Mouse (Mus musculus): ENCODE results near the gene Ndufa6. TPM values are rescaled to one million over a fixed set of nuclear protein-coding genes. Genes with fewer than 3 reads are reported as not detected.
"Not testable (repeated sequence)": the region's sequence is repeated elsewhere in the genome, so short reads cannot be mapped to it uniquely, and the experiment has no call there.

Ndufa6 gene
- total and polyA plus RNA-seq, 3 experiments: 124 to 344 (median 331) TPM

- Histone ChIP-seq H3K9me3 (replicated peaks) (no peaks in the 10 kb centered on the region), H3K4me1 (ENCODE audit: insufficient read depth, low read depth, low read length) (no peaks in the 10 kb centered on the region), H3K4me3 (ENCODE audit: low read depth, low read length) (no peak overlapping the region), H3K27me3 (ENCODE audit: insufficient read depth, low read length) (peaks cover 67% of the 10 kb centered on the region), H3K36me3 (replicated peaks) (no peaks in the 10 kb centered on the region)
- DNase-seq (ENCODE audit: low spot score) (no peak), ATAC-seq (ENCODE audit: extremely low read depth, insufficient number of reproducible peaks, low FRiP score, poor library complexity, severe bottlenecking) (no peak)
- TF ChIP-seq GATA1 (IDR thresholded peaks at IDR 0.05; ENCODE audit: borderline replicate concordance, low read length) (no peak), CTCF (IDR thresholded peaks at IDR 0.05; ENCODE audit: low read depth, low read length) (no peak), TAL1 (conservative IDR thresholded peaks at IDR 0.05; ENCODE audit: low read depth, low read length) (no peak), GATA2 (IDR thresholded peaks at IDR 0.05; ENCODE audit: borderline replicate concordance, low read depth, low read length) (no peak), POLR2AphosphoS5 (IDR thresholded peaks at IDR 0.05; ENCODE audit: insufficient replicate concordance, low read depth, low read length) (no peak)
Observed at GRCm38 (mm10) chr15:82372446-82372845, 18.3 kb upstream of the Ndufa6 start.

GRCm38 (mm10) chr15:82368851-82369250, 14.7 kb upstream of the Ndufa6 start:
- DNase-seq (ENCODE audit: low spot score): no peak
- Histone ChIP-seq H3K9me3 (replicated peaks) (no peaks in the 10 kb centered on the region), H3K4me3 (ENCODE audit: low read depth, low read length) (no peak overlapping the region), H3K36me3 (replicated peaks) (no peaks in the 10 kb centered on the region), H3K4me1 (ENCODE audit: insufficient read depth, low read depth, low read length) (no peaks in the 10 kb centered on the region), H3K27me3 (ENCODE audit: insufficient read depth, low read length) (peaks cover 44% of the 10 kb centered on the region)
- TF ChIP-seq GATA2 (IDR thresholded peaks at IDR 0.05; ENCODE audit: borderline replicate concordance, low read depth, low read length) (no peak), GATA1 (IDR thresholded peaks at IDR 0.05; ENCODE audit: borderline replicate concordance, low read length) (no peak), TAL1 (conservative IDR thresholded peaks at IDR 0.05; ENCODE audit: low read depth, low read length) (no peak), POLR2AphosphoS5 (IDR thresholded peaks at IDR 0.05; ENCODE audit: insufficient replicate concordance, low read depth, low read length) (no peak)
- no peak for ATAC-seq (ENCODE audit: extremely low read depth, insufficient number of reproducible peaks, low FRiP score, poor library complexity, severe bottlenecking)

GRCm38 (mm10) chr15:82368146-82368545, 14.0 kb upstream of the Ndufa6 start:
- no peak for TF ChIP-seq GATA1 (IDR thresholded peaks at IDR 0.05; ENCODE audit: borderline replicate concordance, low read length)
- no peak for TF ChIP-seq TAL1 (conservative IDR thresholded peaks at IDR 0.05; ENCODE audit: low read depth, low read length)
- TF ChIP-seq CTCF (IDR thresholded peaks at IDR 0.05; ENCODE audit: low read depth, low read length): no peak
- no peak for TF ChIP-seq POLR2AphosphoS5 (IDR thresholded peaks at IDR 0.05; ENCODE audit: insufficient replicate concordance, low read depth, low read length)
- no peak for TF ChIP-seq GATA2 (IDR thresholded peaks at IDR 0.05; ENCODE audit: borderline replicate concordance, low read depth, low read length)
- Histone ChIP-seq H3K4me1 (ENCODE audit: insufficient read depth, low read depth, low read length) (no peaks in the 10 kb centered on the region), H3K9me3 (replicated peaks) (no peaks in the 10 kb centered on the region), H3K27me3 (ENCODE audit: insufficient read depth, low read length) (peaks cover 37% of the 10 kb centered on the region), H3K36me3 (replicated peaks) (no peaks in the 10 kb centered on the region), H3K4me3 (ENCODE audit: low read depth, low read length) (no peak overlapping the region)
- DNase-seq (ENCODE audit: low spot score) (no peak), ATAC-seq (ENCODE audit: extremely low read depth, insufficient number of reproducible peaks, low FRiP score, poor library complexity, severe bottlenecking) (no peak)

GRCm38 (mm10) chr15:82364561-82364960, 10.4 kb upstream of the Ndufa6 start:
- ATAC-seq (ENCODE audit: extremely low read depth, insufficient number of reproducible peaks, low FRiP score, poor library complexity, severe bottlenecking); H3K4me1 ChIP-seq (ENCODE audit: insufficient read depth, low read depth, low read length); H3K9me3 ChIP-seq (replicated peaks); H3K27me3 ChIP-seq (ENCODE audit: insufficient read depth, low read length); DNase-seq (ENCODE audit: low spot score); H3K36me3 ChIP-seq (replicated peaks): not testable (repeated sequence)
- H3K4me3 ChIP-seq (ENCODE audit: low read depth, low read length): peak overlapping the region; percentile 57; the same call in 1 of the 2 replicates

GRCm38 (mm10) chr15:82363801-82364200, 9.7 kb upstream of the Ndufa6 start:
- H3K4me1 ChIP-seq (ENCODE audit: insufficient read depth, low read depth, low read length); H3K4me3 ChIP-seq (ENCODE audit: low read depth, low read length); H3K9me3 ChIP-seq (replicated peaks); DNase-seq (ENCODE audit: low spot score); H3K36me3 ChIP-seq (replicated peaks); H3K27me3 ChIP-seq (ENCODE audit: insufficient read depth, low read length); ATAC-seq (ENCODE audit: extremely low read depth, insufficient number of reproducible peaks, low FRiP score, poor library complexity, severe bottlenecking): not testable (repeated sequence)

- Histone ChIP-seq H3K4me3 (ENCODE audit: low read depth, low read length) (no peak overlapping the region), H3K27me3 (ENCODE audit: insufficient read depth, low read length) (no peaks in the 10 kb centered on the region), H3K4me1 (ENCODE audit: insufficient read depth, low read depth, low read length) (peaks cover 16% of the 10 kb centered on the region), H3K9me3 (replicated peaks) (no peaks in the 10 kb centered on the region), H3K36me3 (replicated peaks) (peaks cover 6% of the 10 kb centered on the region)
- TF ChIP-seq TAL1 (conservative IDR thresholded peaks at IDR 0.05; ENCODE audit: low read depth, low read length): no peak
- no peak for TF ChIP-seq GATA1 (IDR thresholded peaks at IDR 0.05; ENCODE audit: borderline replicate concordance, low read length)
- TF ChIP-seq CTCF (IDR thresholded peaks at IDR 0.05; ENCODE audit: low read depth, low read length): no peak
- TF ChIP-seq POLR2AphosphoS5 (IDR thresholded peaks at IDR 0.05; ENCODE audit: insufficient replicate concordance, low read depth, low read length): no peak
- no peak for TF ChIP-seq GATA2 (IDR thresholded peaks at IDR 0.05; ENCODE audit: borderline replicate concordance, low read depth, low read length)
- ATAC-seq (ENCODE audit: extremely low read depth, insufficient number of reproducible peaks, low FRiP score, poor library complexity, severe bottlenecking) (no peak), DNase-seq (ENCODE audit: low spot score) (no peak)
Observed at GRCm38 (mm10) chr15:82362234-82362633, 8.1 kb upstream of the Ndufa6 start.

GRCm38 (mm10) chr15:82361459-82362018, 7.4 kb upstream of the Ndufa6 start:
- DNase-seq (ENCODE audit: low spot score) (no peak), ATAC-seq (ENCODE audit: extremely low read depth, insufficient number of reproducible peaks, low FRiP score, poor library complexity, severe bottlenecking) (no peak)
- Histone ChIP-seq H3K4me3 (ENCODE audit: low read depth, low read length) (no peak overlapping the region), H3K27me3 (ENCODE audit: insufficient read depth, low read length) (no peaks in the 10 kb centered on the region), H3K36me3 (replicated peaks) (peaks cover 7% of the 10 kb centered on the region), H3K4me1 (ENCODE audit: insufficient read depth, low read depth, low read length) (peaks cover 17% of the 10 kb centered on the region), H3K9me3 (replicated peaks) (no peaks in the 10 kb centered on the region)
- no peak for TF ChIP-seq POLR2AphosphoS5 (IDR thresholded peaks at IDR 0.05; ENCODE audit: insufficient replicate concordance, low read depth, low read length)
- TF ChIP-seq CTCF (IDR thresholded peaks at IDR 0.05; ENCODE audit: low read depth, low read length): no peak
